Mouse (Mus musculus) neural tube, embryonic 12.5 days (tissue): ENCODE results near the gene Hopx. TPM values are rescaled to one million over a fixed set of nuclear protein-coding genes. Genes with fewer than 3 reads are reported as not detected.

Experiments
- ATAC-seq: fragments of 200-750 bp; cut with Nextera tagmentation; 2 replicates; pipeline ENCODE4 v1.8.0; 2017; ENCODE audit warnings: low read depth, mild to moderate bottlenecking, moderate TSS enrichment, moderate library complexity; ENCODE audit not compliant: low FRiP score
- H3K27ac ChIP-seq: fragments of 300-500 bp; sonication (generic); 2 replicates; pipeline ENCODE4 v1.5.1; 2016
- H3K27me3 ChIP-seq: fragments of 300-500 bp; sonication (generic); replicated peaks from 2 replicates; pipeline ENCODE4 v1.6.1; 2016; ENCODE audit warnings: mild to moderate bottlenecking
- H3K36me3 ChIP-seq: fragments of 300-500 bp; sonication (generic); 2 replicates; pipeline ENCODE4 v1.6.1; 2016; ENCODE audit warnings: mild to moderate bottlenecking
- H3K4me1 ChIP-seq: fragments of 300-500 bp; sonication (generic); 2 replicates; pipeline ENCODE4 v1.6.1; 2016
- H3K4me2 ChIP-seq: fragments of 300-500 bp; sonication (generic); replicated peaks from 2 replicates; pipeline ENCODE4 v1.6.1; 2016; ENCODE audit warnings: mild to moderate bottlenecking
- H3K4me3 ChIP-seq: fragments of 300-500 bp; sonication (generic); 2 replicates; pipeline ENCODE4 v1.5.1; 2016
- H3K9ac ChIP-seq: fragments of 300-500 bp; sonication (generic); 2 replicates; pipeline ENCODE4 v1.6.1; 2016; ENCODE audit warnings: mild to moderate bottlenecking
- H3K9me3 ChIP-seq: fragments of 300-500 bp; sonication (generic); 2 replicates; pipeline ENCODE4 v1.6.1; 2016; ENCODE audit warnings: mild to moderate bottlenecking
- WGBS: fragments of 180-500 bp; shearing (Covaris S2); methylation state at CpG from one replicate; pipeline ENCODE4 v1.1.7; 2016; 5-methylcytosine and 5-hydroxymethylcytosine counted together
- polyA plus RNA-seq: library from polyadenylated mRNA; unstranded; fragments of >200 nt; fragmentation: Nextera tagmentation; extraction: Ambion mirVana; gene quantifications from 2 replicates; pipeline ENCODE4 v1.2.1, GENCODE M21; 2016

Hopx gene
- polyA plus RNA-seq, 1 experiment from 2014 or later = 3.6 TPM

GRCm38 (mm10) chr5:77129907-77130306 is 15.0 kb upstream of the Hopx start:
- ATAC-seq = no peak
- H3K9me3 ChIP-seq = no peaks in the 10 kb centered on the region
- H3K4me2 ChIP-seq = no peak overlapping the region
- no peak overlapping the region for H3K27ac ChIP-seq
- 82% methylated on average over 2 of the region's 2 CpGs for WGBS
- no peaks in the 10 kb centered on the region for H3K36me3 ChIP-seq
- no peak overlapping the region for H3K4me3 ChIP-seq
- H3K27me3 ChIP-seq = no peaks in the 10 kb centered on the region
- no peaks in the 10 kb centered on the region for H3K4me1 ChIP-seq
- H3K9ac ChIP-seq = no peak overlapping the region

- Histone ChIP-seq H3K4me3 (no peak overlapping the region), H3K27me3 (no peaks in the 10 kb centered on the region), H3K27ac (no peak overlapping the region), H3K36me3 (no peaks in the 10 kb centered on the region), H3K4me1 (peaks cover under 1% of the 10 kb centered on the region; the same call in 1 of the 2 replicates), H3K9ac (no peak overlapping the region), H3K4me2 (no peak overlapping the region), H3K9me3 (no peaks in the 10 kb centered on the region)
- WGBS = 91% methylated on average over 4 of the region's 4 CpGs
- ATAC-seq = no peak
These were observed 13.9 kb upstream of the Hopx start for GRCm38 (mm10) chr5:77128854-77129253.

- Histone ChIP-seq H3K36me3 (no peaks in the 10 kb centered on the region), H3K27ac (no peak overlapping the region), H3K4me3 (no peak overlapping the region), H3K4me1 (peaks cover 23% of the 10 kb centered on the region), H3K9ac (no peak overlapping the region), H3K4me2 (no peak overlapping the region), H3K27me3 (no peaks in the 10 kb centered on the region), H3K9me3 (no peaks in the 10 kb centered on the region)
- ATAC-seq = no peak
- 92% methylated on average over 3 of the region's 3 CpGs for WGBS
These were observed 11.6 kb upstream of the Hopx start for GRCm38 (mm10) chr5:77126415-77126968.

- Histone ChIP-seq H3K4me2 (no peak overlapping the region), H3K36me3 (no peaks in the 10 kb centered on the region), H3K27ac (no peak overlapping the region), H3K9ac (no peak overlapping the region), H3K4me1 (peaks cover 24% of the 10 kb centered on the region), H3K27me3 (no peaks in the 10 kb centered on the region), H3K4me3 (no peak overlapping the region), H3K9me3 (no peaks in the 10 kb centered on the region)
- WGBS = 76% methylated on average over 4 of the region's 4 CpGs
- no peak for ATAC-seq
These were observed 9.9 kb upstream of the Hopx start for GRCm38 (mm10) chr5:77124817-77125283.

GRCm38 (mm10) chr5:77124165-77124564 is 9.2 kb upstream of the Hopx start:
- no peak for ATAC-seq
- Histone ChIP-seq H3K27ac (no peak overlapping the region), H3K4me2 (no peak overlapping the region), H3K4me3 (no peak overlapping the region), H3K36me3 (no peaks in the 10 kb centered on the region), H3K4me1 (peaks cover 24% of the 10 kb centered on the region), H3K9ac (no peak overlapping the region), H3K27me3 (no peaks in the 10 kb centered on the region), H3K9me3 (no peaks in the 10 kb centered on the region)
- 72% methylated on average over 4 of the region's 4 CpGs for WGBS

- H3K36me3 ChIP-seq = no peaks in the 10 kb centered on the region
- peak overlapping the region; percentile 9; the same call in 1 of the 2 replicates for H3K4me2 ChIP-seq
- no peaks in the 10 kb centered on the region for H3K27me3 ChIP-seq
- 61% methylated on average over 9 of the region's 9 CpGs for WGBS
- no peaks in the 10 kb centered on the region for H3K9me3 ChIP-seq
- H3K4me1 ChIP-seq = peaks cover 24% of the 10 kb centered on the region
- peak overlapping the region; percentile 32; the same call in 1 of the 2 replicates for H3K27ac ChIP-seq
- H3K9ac ChIP-seq = no peak overlapping the region
- no peak overlapping the region for H3K4me3 ChIP-seq
- no peak for ATAC-seq
These were observed 8.7 kb upstream of the Hopx start for GRCm38 (mm10) chr5:77123597-77123996.

- Histone ChIP-seq H3K9me3 (no peaks in the 10 kb centered on the region), H3K27me3 (no peaks in the 10 kb centered on the region), H3K4me2 (peak overlapping the region; percentile 27; the same call in 1 of the 2 replicates), H3K4me3 (no peak overlapping the region), H3K36me3 (no peaks in the 10 kb centered on the region), H3K9ac (no peak overlapping the region), H3K4me1 (peaks cover 24% of the 10 kb centered on the region), H3K27ac (peak overlapping the region; percentile 38)
- peak; percentile 92 for ATAC-seq
- 5% methylated on average over 20 of the region's 20 CpGs for WGBS
These were observed 7.6 kb upstream of the Hopx start for GRCm38 (mm10) chr5:77122254-77123192.

GRCm38 (mm10) chr5:77120701-77121100 is 5.8 kb upstream of the Hopx start:
- H3K27ac ChIP-seq = no peak overlapping the region
- H3K4me3 ChIP-seq = no peak overlapping the region
- WGBS = 96% methylated on average over 7 of the region's 7 CpGs
- no peaks in the 10 kb centered on the region for H3K9me3 ChIP-seq
- ATAC-seq = no peak
- no peaks in the 10 kb centered on the region for H3K27me3 ChIP-seq
- H3K4me2 ChIP-seq = no peak overlapping the region
- H3K36me3 ChIP-seq = no peaks in the 10 kb centered on the region
- H3K4me1 ChIP-seq = peaks cover 24% of the 10 kb centered on the region
- no peak overlapping the region for H3K9ac ChIP-seq

- Histone ChIP-seq H3K27ac (no peak overlapping the region), H3K9ac (no peak overlapping the region), H3K27me3 (no peaks in the 10 kb centered on the region), H3K4me2 (no peak overlapping the region), H3K36me3 (no peaks in the 10 kb centered on the region), H3K4me3 (no peak overlapping the region), H3K9me3 (no peaks in the 10 kb centered on the region), H3K4me1 (peaks cover 27% of the 10 kb centered on the region)
- ATAC-seq = no peak
- 76% methylated on average over 19 of the region's 19 CpGs for WGBS
These were observed 4.8 kb upstream of the Hopx start for GRCm38 (mm10) chr5:77119475-77120422.

- Histone ChIP-seq H3K27ac (no peak overlapping the region), H3K36me3 (no peaks in the 10 kb centered on the region), H3K9ac (no peak overlapping the region), H3K4me2 (no peak overlapping the region), H3K4me1 (peaks cover 3% of the 10 kb centered on the region; the same call in 1 of the 2 replicates), H3K9me3 (no peaks in the 10 kb centered on the region), H3K27me3 (no peaks in the 10 kb centered on the region), H3K4me3 (no peak overlapping the region)
- WGBS = 83% methylated on average over 9 of the region's 9 CpGs
- ATAC-seq = no peak
These were observed 811 bp upstream of the Hopx start for GRCm38 (mm10) chr5:77115732-77116131.

GRCm38 (mm10) chr5:77113773-77114172 is 1.1 kb downstream of the Hopx start:
- Histone ChIP-seq H3K9ac (no peak overlapping the region), H3K4me2 (no peak overlapping the region)

More at GRCm38 (mm10) chr5:77113773-77114172, 1.1 kb downstream of the Hopx start:
- Histone ChIP-seq H3K27ac (no peak overlapping the region), H3K36me3 (no peaks in the 10 kb centered on the region), H3K4me1 (peaks cover 8% of the 10 kb centered on the region; the same call in 1 of the 2 replicates), H3K27me3 (no peaks in the 10 kb centered on the region), H3K4me3 (no peak overlapping the region), H3K9me3 (no peaks in the 10 kb centered on the region)
- WGBS = 91% methylated on average over 3 of the region's 3 CpGs
- ATAC-seq = no peak
